Mouse (Mus musculus) brain, embryonic 14.5 days (tissue): ENCODE results near the gene Olfr559. TPM values are rescaled to one million over a fixed set of nuclear protein-coding genes. Genes with fewer than 3 reads are reported as not detected.

Experiments used
- DNase-seq: peaks from one replicate; pipeline ENCODE4 v3.0.0-alpha.2; 2011; ENCODE audit warnings: low read depth
- CTCF ChIP-seq: fragments of 200-500 bp; IDR thresholded peaks from 2 replicates; pipeline ENCODE4 v1.5.1; 2012; ENCODE audit warnings: inconsistent platforms, mild to moderate bottlenecking, moderate library complexity, borderline replicate concordance; ENCODE audit not compliant: insufficient read depth, insufficient read length; ENCODE audit errors: extremely low read depth
- POLR2A ChIP-seq: fragments of 200-500 bp; IDR thresholded peaks from 2 replicates; pipeline ENCODE4 v1.6.1; 2012; ENCODE audit warnings: mild to moderate bottlenecking, inconsistent platforms, borderline replicate concordance; ENCODE audit not compliant: poor library complexity, insufficient read depth, insufficient read length, severe bottlenecking; ENCODE audit errors: extremely low read depth
- polyA plus RNA-seq: library from polyadenylated mRNA; depleted of rRNA; stranded (reverse); fragments of >200 nt; gene quantifications from 2 replicates; pipeline ENCODE4 v1.2.3, GENCODE M21; 2012; rRNA removed

The Olfr559 gene
- polyA plus RNA-seq, 1 experiment = not detected

DNA sequence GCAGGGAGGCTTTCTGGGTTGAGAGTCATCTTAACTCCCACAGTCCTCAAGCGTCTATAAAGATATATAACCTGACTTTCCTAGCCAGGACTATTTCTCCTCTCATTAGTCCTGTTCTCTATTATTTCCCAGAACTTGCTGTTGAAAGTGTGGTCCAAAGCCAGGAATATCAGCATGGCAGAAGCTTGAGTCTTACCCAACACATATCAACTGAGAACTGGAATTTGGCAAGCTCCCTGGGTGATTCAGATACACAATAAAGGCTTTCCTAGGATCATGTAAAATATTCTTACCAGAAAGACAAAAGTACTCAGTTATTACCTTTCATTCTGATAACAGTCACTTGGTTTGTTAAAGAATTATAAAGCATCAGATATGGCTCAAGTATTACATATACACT is 45.4 kb downstream of the Olfr559 start:
- TF ChIP-seq POLR2A = no peak
- no peak for TF ChIP-seq CTCF
- DNase-seq = no peak

DNA sequence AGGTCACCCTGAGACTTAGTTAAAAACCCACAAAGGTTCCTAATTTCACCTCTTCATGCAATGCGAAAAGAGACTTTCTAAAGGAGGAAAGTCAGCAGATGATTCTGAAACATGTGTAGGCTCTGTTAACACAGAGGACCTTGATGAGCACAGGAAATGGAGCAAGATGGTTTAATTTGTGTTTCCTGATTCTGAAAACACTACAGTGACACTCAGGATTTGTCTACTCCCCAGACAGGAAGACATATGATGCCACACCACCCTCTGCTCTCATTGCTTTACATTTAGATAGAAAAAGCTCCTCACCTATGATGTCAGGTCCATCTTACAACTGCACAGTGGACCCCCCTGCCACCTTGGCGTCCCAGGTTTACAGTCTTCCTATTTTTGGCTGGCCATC is 51.1 kb downstream of the Olfr559 start:
- DNase-seq = no peak

More for the DNA sequence above, 51.1 kb downstream of the Olfr559 start:
- no peak for TF ChIP-seq POLR2A
- no peak for TF ChIP-seq CTCF

Other genes starting within 250 kb of the Olfr559 start
- not detected in 2 replicates for gene Olfr543, start 245.8 kb downstream of the Olfr559 start, polyA plus RNA-seq
- not detected in 2 replicates for gene Olfr544, start 239.2 kb downstream of the Olfr559 start, polyA plus RNA-seq
- not detected in 2 replicates for gene Olfr545, start 227.9 kb downstream of the Olfr559 start, polyA plus RNA-seq
- gene Olfr547, start 192.7 kb downstream of the Olfr559 start, polyA plus RNA-seq = not detected in 2 replicates
- not detected in 2 replicates for gene Olfr548-ps1, start 186.6 kb downstream of the Olfr559 start, polyA plus RNA-seq
- not detected in 2 replicates for gene Olfr549, start 177.6 kb downstream of the Olfr559 start, polyA plus RNA-seq
- 1.3 and 1.5 TPM in 2 replicates for gene Trim21, start 162.0 kb downstream of the Olfr559 start, polyA plus RNA-seq
- gene Olfr550, start 156.0 kb downstream of the Olfr559 start, polyA plus RNA-seq = not detected in 2 replicates
- not detected in 2 replicates for gene Olfr551, start 135.6 kb downstream of the Olfr559 start, polyA plus RNA-seq
- gene Olfr552, start 129.7 kb downstream of the Olfr559 start, polyA plus RNA-seq = not detected in 2 replicates
- gene Olfr553, start 109.3 kb downstream of the Olfr559 start, polyA plus RNA-seq = not detected in 2 replicates
- gene Olfr554, start 89.1 kb downstream of the Olfr559 start, polyA plus RNA-seq = not detected in 2 replicates
- gene Olfr555, start 68.7 kb downstream of the Olfr559 start, polyA plus RNA-seq = not detected in 2 replicates
- gene Olfr556, start 62.6 kb downstream of the Olfr559 start, polyA plus RNA-seq = not detected in 2 replicates
- 11.1 and 14.2 TPM in 2 replicates for gene Trim68, start 40.2 kb downstream of the Olfr559 start, polyA plus RNA-seq
- not detected in 2 replicates for gene Olfr557, start 31.6 kb downstream of the Olfr559 start, polyA plus RNA-seq
- 0.08 and 0.19 TPM in 2 replicates for gene Olfr558, start 25.3 kb downstream of the Olfr559 start, polyA plus RNA-seq
- gene Olfr33, start 8.4 kb downstream of the Olfr559 start, polyA plus RNA-seq = not detected in 2 replicates
- gene Olfr560, start 31.9 kb upstream of the Olfr559 start, polyA plus RNA-seq = not detected in 2 replicates
- 0.15 and 0.18 TPM in 2 replicates for gene Olfr78, start 32.0 kb upstream of the Olfr559 start, polyA plus RNA-seq
- not detected in 2 replicates for gene Olfr561, start 43.7 kb upstream of the Olfr559 start, polyA plus RNA-seq
- gene Olfr564, start 76.0 kb upstream of the Olfr559 start, polyA plus RNA-seq = not detected in 2 replicates
- gene Olfr566, start 131.3 kb upstream of the Olfr559 start, polyA plus RNA-seq = not detected in 2 replicates
- gene Olfr568, start 149.6 kb upstream of the Olfr559 start, polyA plus RNA-seq = not detected in 2 replicates
- not detected in 2 replicates for gene Olfr569, start 163.4 kb upstream of the Olfr559 start, polyA plus RNA-seq
- gene Olfr570, start 167.1 kb upstream of the Olfr559 start, polyA plus RNA-seq = not detected in 2 replicates
- not detected in 2 replicates for gene Olfr571, start 190.0 kb upstream of the Olfr559 start, polyA plus RNA-seq
- gene Olfr572, start 196.9 kb upstream of the Olfr559 start, polyA plus RNA-seq = not detected in 2 replicates
- not detected in 2 replicates for gene Olfr573-ps1, start 215.1 kb upstream of the Olfr559 start, polyA plus RNA-seq
- 0.08 TPM in 1 of 2 replicates, not detected in the other for gene Olfr574, start 221.0 kb upstream of the Olfr559 start, polyA plus RNA-seq
- not detected in 2 replicates for gene Olfr575, start 231.3 kb upstream of the Olfr559 start, polyA plus RNA-seq
- not detected in 2 replicates for gene Olfr576, start 235.2 kb upstream of the Olfr559 start, polyA plus RNA-seq
- gene Olfr577, start 248.5 kb upstream of the Olfr559 start, polyA plus RNA-seq = not detected in 2 replicates